Mouse (Mus musculus) myocyte (in vitro differentiated cells): Measurements from ENCODE around the gene Anapc11. TPM values are rescaled to one million over a fixed set of nuclear protein-coding genes. Genes with fewer than 3 reads are reported as not detected.

ENCODE experiments used
- H3K27me3 ChIP-seq: one replicate; pipeline ENCODE4 v1.6.1; 2011; ENCODE audit not compliant: control insufficient read depth, insufficient read depth, insufficient read length
- H3K36me3 ChIP-seq: one replicate; pipeline ENCODE4 v1.6.1; 2011; ENCODE audit not compliant: control insufficient read depth, insufficient read depth
- H3K4me2 ChIP-seq: one replicate; pipeline ENCODE4 v1.6.1; 2011; ENCODE audit warnings: low read depth, control low read depth
- H3K4me3 ChIP-seq: one replicate; pipeline ENCODE4 v1.5.1; 2011; ENCODE audit warnings: mild to moderate bottlenecking, control low read depth, moderate library complexity
- H3K79me2 ChIP-seq: one replicate; pipeline ENCODE4 v1.6.1; 2011; ENCODE audit not compliant: control insufficient read depth, insufficient read depth
- H3ac ChIP-seq: one replicate; pipeline ENCODE4 v1.6.1; 2011; ENCODE audit not compliant: control insufficient read depth, insufficient read length
- CEBPB ChIP-seq: IDR thresholded peaks from 2 replicates; pipeline ENCODE4 v1.6.1; 2011; ENCODE audit warnings: mild to moderate bottlenecking, moderate library complexity; ENCODE audit not compliant: poor library complexity, insufficient read depth, severe bottlenecking
- E2F4 ChIP-seq: IDR thresholded peaks from one replicate; pipeline ENCODE4 v1.6.1; 2011; ENCODE audit warnings: mild to moderate bottlenecking, control low read depth, moderate library complexity; ENCODE audit not compliant: insufficient read depth
- MAX ChIP-seq: IDR thresholded peaks from one replicate; pipeline ENCODE4 v1.6.1; 2011; ENCODE audit warnings: low read depth, mild to moderate bottlenecking, control low read depth
- MYOD1 ChIP-seq, 3 experiments: IDR thresholded peaks; one replicate each; pipeline ENCODE4 v1.6.1; 2011; ENCODE audit warnings: control low read depth in 2 of 3, low read depth in 2 of 3, mild to moderate bottlenecking in 2 of 3, moderate library complexity in 1 of 3; ENCODE audit not compliant: insufficient read length in 2 of 3, control insufficient read depth in 1 of 3
- MYOG ChIP-seq, 3 experiments: IDR thresholded peaks; one replicate each; pipeline ENCODE4 v1.6.1; 2011; ENCODE audit warnings: control low read depth in 2 of 3, low read depth in 2 of 3, mild to moderate bottlenecking in 2 of 3; ENCODE audit not compliant: insufficient read length in 2 of 3, control insufficient read depth in 1 of 3, insufficient read depth in 1 of 3
- POLR2A ChIP-seq: IDR thresholded peaks from one replicate; pipeline ENCODE4 v1.6.1; 2011; ENCODE audit warnings: low read depth, mild to moderate bottlenecking, control low read depth, moderate library complexity; ENCODE audit not compliant: insufficient read length
- POLR2AphosphoS2 ChIP-seq: IDR thresholded peaks from one replicate; pipeline ENCODE4 v1.6.1; 2011; ENCODE audit warnings: low read depth, control low read depth; ENCODE audit not compliant: insufficient read length
- REST ChIP-seq: IDR thresholded peaks from one replicate; pipeline ENCODE4 v1.6.1; 2011; ENCODE audit warnings: mild to moderate bottlenecking, control low read depth, moderate library complexity; ENCODE audit not compliant: insufficient read depth, insufficient read length
- SRF ChIP-seq: IDR thresholded peaks from one replicate; pipeline ENCODE4 v1.6.1; 2011; ENCODE audit warnings: low read depth; ENCODE audit not compliant: control insufficient read depth, insufficient read length
- TCF12 ChIP-seq: IDR thresholded peaks from one replicate; pipeline ENCODE4 v1.6.1; 2011; ENCODE audit warnings: mild to moderate bottlenecking, control low read depth; ENCODE audit not compliant: poor library complexity, insufficient read depth, severe bottlenecking
- TCF3 ChIP-seq: IDR thresholded peaks from one replicate; pipeline ENCODE4 v1.6.1; 2011; ENCODE audit warnings: low read depth, control low read depth; ENCODE audit not compliant: insufficient read length
- USF1 ChIP-seq: IDR thresholded peaks from one replicate; pipeline ENCODE4 v1.6.1; 2011; ENCODE audit warnings: low read depth, mild to moderate bottlenecking, control low read depth, moderate library complexity
- polyA plus RNA-seq: library from polyadenylated mRNA; unstranded; fragments of >200 nt; fragmentation: generic; extraction: Trizol; gene quantifications from one replicate; pipeline ENCODE4 v1.2.1, GENCODE M21; 2012; ENCODE audit warnings: missing spikeins

Anapc11 gene
- polyA plus RNA-seq, 1 experiment = 184 TPM

DNA sequence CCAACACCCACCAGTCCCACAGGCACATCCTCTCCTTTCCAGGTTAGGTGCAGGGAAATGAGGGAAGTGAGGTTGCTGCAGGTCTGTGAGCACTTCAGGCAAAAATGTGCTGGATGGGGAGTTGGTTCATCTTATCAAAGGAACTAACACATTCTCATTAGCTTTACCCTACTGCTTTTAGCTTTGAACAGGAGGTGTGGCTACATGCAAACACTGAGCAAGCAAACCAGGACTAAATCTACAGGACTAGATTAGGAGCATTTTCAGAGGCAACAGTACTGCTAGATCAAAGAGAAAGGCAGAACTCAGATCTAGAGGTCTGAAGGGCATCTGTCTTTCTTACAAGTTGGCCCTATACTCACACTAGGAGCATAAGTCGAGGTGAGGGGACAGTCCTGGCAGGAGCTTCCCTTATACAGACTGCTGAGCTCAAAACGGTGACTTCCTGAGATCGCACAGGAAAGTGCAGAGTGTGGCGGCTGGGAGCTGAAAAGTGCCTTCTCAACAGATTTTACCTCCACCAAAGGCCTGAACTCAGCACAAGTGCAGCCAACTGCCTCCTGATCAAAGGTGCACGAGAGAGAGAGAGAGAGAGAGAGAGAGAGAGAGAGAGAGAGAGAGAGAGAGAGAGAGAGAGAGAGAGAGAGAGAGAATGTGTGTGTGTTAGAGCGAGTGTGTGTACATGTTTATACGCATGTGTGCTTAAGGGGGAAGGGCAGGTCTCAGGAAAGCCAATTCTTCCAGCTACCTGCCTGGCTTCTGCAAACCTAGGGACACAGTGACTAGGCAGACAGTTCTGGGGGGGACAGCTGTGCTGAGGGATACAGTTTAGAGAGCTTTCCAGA lies 32.9 kb downstream of the Anapc11 start:
- H3K4me3 ChIP-seq = peak overlapping the region; percentile 68
- peak overlapping the region; percentile 94 for H3K4me2 ChIP-seq
- TF ChIP-seq TCF12 (no peak), CEBPB (no peak), POLR2AphosphoS2 (no peak), TCF3 (no peak), E2F4 (no peak)

DNA sequence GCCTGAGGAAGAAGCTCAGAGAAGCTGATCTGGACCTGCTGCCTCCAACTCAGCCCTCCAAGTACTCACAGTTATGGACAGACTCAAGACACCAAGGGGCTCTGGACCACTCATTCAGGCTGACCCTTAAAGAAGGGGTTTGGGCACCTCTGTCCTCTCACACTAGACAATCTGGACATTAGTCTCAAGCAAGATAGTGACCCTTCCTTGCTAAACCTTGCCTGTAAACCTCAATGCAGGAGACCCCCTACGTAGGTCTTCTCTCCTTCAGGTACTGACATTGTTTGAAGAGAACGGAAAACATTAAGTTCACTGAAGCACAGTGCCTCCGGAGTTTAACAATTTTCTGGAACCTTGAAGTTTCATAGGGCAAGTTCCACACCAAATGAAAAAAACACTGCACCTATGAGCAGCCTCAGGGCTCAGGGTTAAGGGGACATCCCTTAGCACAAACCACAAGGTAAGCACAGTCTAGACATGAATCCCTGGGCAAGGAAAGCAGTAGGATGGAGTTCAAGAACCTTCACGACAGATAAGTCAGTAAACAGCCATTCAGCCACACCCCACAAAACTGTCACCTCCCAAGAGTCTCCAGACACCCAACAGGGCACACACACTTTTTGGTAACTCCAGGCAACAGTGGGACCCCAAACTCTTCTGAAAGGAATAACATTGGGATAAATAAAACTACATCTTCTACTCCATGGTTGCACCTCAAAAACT lies 33.7 kb downstream of the Anapc11 start:
- TF ChIP-seq MAX = no peak
- TF ChIP-seq REST = no peak
- TF ChIP-seq MYOG (IDR thresholded peaks at IDR 0.05; ENCODE audit: control insufficient read depth in 1 of 3, insufficient read depth in 1 of 3, insufficient read length in 2 of 3, low read depth in 2 of 3) = no peak
- TF ChIP-seq TCF12 = no peak
- H3K36me3 ChIP-seq = peaks cover 14% of the 10 kb centered on the region
- peak overlapping the region; percentile 89 for H3ac ChIP-seq
- H3K27me3 ChIP-seq = no peaks in the 10 kb centered on the region
- H3K4me2 ChIP-seq = peak overlapping the region; percentile 94
- peak overlapping the region; percentile 68 for H3K4me3 ChIP-seq
- H3K79me2 ChIP-seq = peaks cover 59% of the 10 kb centered on the region

More for the DNA sequence above, 32.9 kb downstream of the Anapc11 start:
- Histone ChIP-seq H3K36me3 (peaks cover 17% of the 10 kb centered on the region), H3ac (no peak overlapping the region), H3K79me2 (peaks cover 67% of the 10 kb centered on the region), H3K27me3 (no peaks in the 10 kb centered on the region)

GRCm38 (mm10) chr11:120632559-120633519 lies 34.6 kb downstream of the Anapc11 start:
- Histone ChIP-seq H3ac (peak overlapping the region; percentile 89), H3K79me2 (peaks cover 50% of the 10 kb centered on the region), H3K4me3 (peak overlapping the region; percentile 68), H3K27me3 (no peaks in the 10 kb centered on the region), H3K36me3 (peaks cover 7% of the 10 kb centered on the region), H3K4me2 (peak overlapping the region; percentile 94)
- TF ChIP-seq E2F4 (no peak), CEBPB (no peak), TCF12 (no peak), MYOD1 (IDR thresholded peaks at IDR 0.05; ENCODE audit: control insufficient read depth in 1 of 3, insufficient read length in 2 of 3, low read depth in 2 of 3) (peak in 1 of 3 experiments; percentile 1), USF1 (no peak), MAX (no peak), TCF3 (no peak), REST (no peak), SRF (no peak), POLR2A (peak; percentile 38), POLR2AphosphoS2 (peak; percentile 69), MYOG (IDR thresholded peaks at IDR 0.05; ENCODE audit: control insufficient read depth in 1 of 3, insufficient read depth in 1 of 3, insufficient read length in 2 of 3, low read depth in 2 of 3) (no peak)

DNA sequence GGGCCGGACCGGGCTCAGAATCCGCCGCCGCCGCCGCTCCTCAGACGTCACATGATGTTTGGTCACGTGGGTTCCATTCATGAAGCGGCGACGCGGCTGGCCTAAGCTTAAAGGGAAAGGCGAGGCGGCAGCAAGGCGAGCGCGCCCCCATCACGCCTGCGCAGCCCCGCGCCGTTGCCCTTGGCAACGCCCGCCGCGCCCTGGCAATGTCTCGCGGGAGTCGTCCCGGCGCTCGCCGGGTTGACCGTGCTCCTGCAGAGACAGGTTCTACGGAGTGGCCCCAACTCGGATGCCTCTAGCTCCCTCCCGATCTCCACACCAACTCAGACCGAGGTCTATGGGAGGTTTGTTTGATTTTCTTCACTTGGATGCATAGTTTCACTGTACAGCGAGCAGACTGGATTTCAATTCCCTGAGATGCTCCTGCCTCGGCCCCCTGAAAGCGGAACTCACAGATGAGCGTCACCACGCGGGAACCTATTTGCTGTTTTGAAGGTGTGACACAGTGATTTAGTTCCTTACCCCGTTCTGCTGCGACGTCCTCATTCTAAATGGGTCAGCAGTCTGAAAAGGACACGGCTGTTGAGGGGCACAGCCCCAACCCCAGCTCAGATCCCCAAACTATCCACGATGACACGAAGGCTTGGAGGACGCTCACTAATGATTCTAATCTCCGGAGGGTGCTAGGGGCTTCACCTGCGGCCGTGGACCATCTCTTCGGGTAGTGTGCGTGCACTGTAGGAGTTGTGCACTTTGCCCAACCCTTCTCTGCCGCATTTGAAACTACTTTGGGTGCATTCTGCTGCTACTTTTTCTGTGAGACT lies 35.5 kb downstream of the Anapc11 start, which contains the start of gene Mafg:
Mafg (minus strand) TSS at position 81 of the 824 bp plus-strand sequence.
- peaks cover 41% of the 10 kb centered on the region for H3K79me2 ChIP-seq
- TF ChIP-seq POLR2AphosphoS2 (peak; percentile 84), MAX (no peak), POLR2A (peak; percentile 52), SRF (peak; percentile 25), USF1 (peak; percentile 90), CEBPB (no peak), MYOD1 (IDR thresholded peaks at IDR 0.05; ENCODE audit: control insufficient read depth in 1 of 3, insufficient read length in 2 of 3, low read depth in 2 of 3) (peak in 1 of 3 experiments; percentile 39), REST (no peak)
- H3ac ChIP-seq = peak within 1 kb of the TSS; percentile 89
- peak within 1 kb of the TSS; percentile 94 for H3K4me2 ChIP-seq
- H3K36me3 ChIP-seq = no peaks in the 10 kb centered on the region
- H3K27me3 ChIP-seq = no peaks in the 10 kb centered on the region
- H3K4me3 ChIP-seq = peak within 1 kb of the TSS; percentile 68
